ENCODE assay signal across 8 mouse cellular contexts in the genomic region with DNA sequence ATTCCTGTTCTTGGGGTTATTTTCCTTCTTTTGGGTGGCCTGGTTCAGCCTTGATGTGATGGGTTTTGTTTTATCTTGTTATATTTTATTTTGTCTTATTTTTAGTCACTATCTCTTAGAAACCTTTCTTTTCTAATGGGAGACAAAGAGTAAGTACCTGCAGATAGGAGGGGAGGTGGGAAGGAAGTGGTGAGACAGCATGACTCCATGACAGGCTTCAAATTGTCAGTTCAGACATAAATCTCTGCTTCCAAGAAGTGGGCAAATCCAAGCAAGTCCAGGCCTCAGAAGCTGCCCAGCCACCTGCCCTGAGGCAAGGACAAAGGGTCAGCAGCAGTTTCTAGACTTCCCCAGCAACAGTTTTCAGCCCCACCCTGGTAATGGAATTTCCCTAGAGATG.
A peak's percentile ranks its signal among the peaks of the same experiment; 100 is the strongest.
DNase-seq lines count a peak whose midpoint lies in the region; ATAC-seq and TF ChIP-seq lines count a peak whose summit lies in the region.
"Had no signal": no experiment of that assay in that cellular context is flagged by ENCODE, and none has a peak within 500 bp of the region (broad histone marks: within the 10 kb centered on the region; RNA-seq: fewer than 3 reads in every experiment).

No protein-coding gene starts in this region.

- no peak for ATAC-seq in limb, embryonic 14.5 days (ENCODE audit: low FRiP score, low read depth)

- no peaks in the 10 kb centered on the region for H3K4me1 ChIP-seq in forebrain, embryonic 10.5 days
- H3K4me1 ChIP-seq in limb, embryonic 14.5 days (ENCODE audit: control insufficient read depth, insufficient read depth, low read length) = no peaks in the 10 kb centered on the region

- no peaks in the 10 kb centered on the region for H3K36me3 ChIP-seq in forebrain, embryonic 10.5 days (replicated peaks)
- no peaks in the 10 kb centered on the region for H3K36me3 ChIP-seq in limb, embryonic 14.5 days (ENCODE audit: control insufficient read depth, insufficient read depth, low read length)

- peak overlapping the region; percentile 38 for H3K4me3 ChIP-seq in forebrain, embryonic 10.5 days
- H3K4me3 ChIP-seq in limb, embryonic 14.5 days (replicated peaks; ENCODE audit: low read length) = 0 out of 2 replicates have a peak overlapping the region, but pooled peaks have one; percentile 8

- H3K4me2 ChIP-seq in limb, embryonic 14.5 days (replicated peaks; ENCODE audit: low read depth, low read length, severe bottlenecking) = peak overlapping the region; percentile 15; the same call in 1 of the 2 replicates

- no peaks in the 10 kb centered on the region for H3K9me3 ChIP-seq in forebrain, embryonic 10.5 days
- H3K9me3 ChIP-seq in limb, embryonic 14.5 days (ENCODE audit: control insufficient read depth, low read length) = no peaks in the 10 kb centered on the region

- no peak for TF ChIP-seq POLR2A in limb, embryonic 14.5 days (IDR thresholded peaks at IDR 0.05; ENCODE audit: borderline replicate concordance, extremely low read depth, insufficient read depth, insufficient read length)

- DNase-seq in retina, postnatal 1 day = peak; percentile 3
- DNase-seq in retina, embryonic 14.5 days (ENCODE audit: low spot score) = no peak
- peak; percentile 13 for DNase-seq in forebrain, embryonic 10.5 days (ENCODE audit: extremely low spot score, low spot score)
- DNase-seq in limb, embryonic 14.5 days (ENCODE audit: low spot score) = no peak
- DNase-seq in testis, postnatal 10 days (ENCODE audit: low spot score) = no peak
- DNase-seq in adipocyte (ENCODE audit: low spot score) = no peak
- no peak for DNase-seq in frontal cortex, postnatal 25 days (ENCODE audit: low spot score in 2 of 2)
- DNase-seq: kidney, postnatal 10 days had no signal

- H3K27ac ChIP-seq in forebrain, embryonic 10.5 days = no peak overlapping the region
- no peak overlapping the region for H3K27ac ChIP-seq in limb, embryonic 14.5 days (replicated peaks; ENCODE audit: low read depth, low read length)

- no peaks in the 10 kb centered on the region for H3K27me3 ChIP-seq in forebrain, embryonic 10.5 days (ENCODE audit: poor library complexity, severe bottlenecking)
- no peaks in the 10 kb centered on the region for H3K27me3 ChIP-seq in limb, embryonic 14.5 days (ENCODE audit: control insufficient read depth, insufficient read depth, low read length)

- no peak overlapping the region for H3K9ac ChIP-seq in limb, embryonic 14.5 days (ENCODE audit: low read depth, low read length, severe bottlenecking)

Comparison
In these comparisons a context has a peak if more than half of its experiments do, and no peak if none do; other contexts are left out.
1. DNase-seq: peak in retina, postnatal 1 day (single experiment) and forebrain, embryonic 10.5 days (single experiment); none in retina, embryonic 14.5 days (single experiment), limb, embryonic 14.5 days (single experiment), testis, postnatal 10 days (single experiment), adipocyte (single experiment) and frontal cortex, postnatal 25 days (0 of 2).